In genomic region chr1:181247175-181247574, GRCm38 (mm10) we compare ENCODE assay signal across 11 mouse cellular contexts. TPM values are rescaled to one million over a fixed set of nuclear protein-coding genes. Genes with fewer than 3 reads are reported as not detected.
A peak's percentile ranks its signal among the peaks of the same experiment; 100 is the strongest.
DNase-seq lines count a peak whose midpoint lies in the region.
"Had no signal": no experiment of that assay in that cellular context is flagged by ENCODE, and none has a peak within 500 bp of the region (broad histone marks: within the 10 kb centered on the region; RNA-seq: fewer than 3 reads in every experiment).

No protein-coding gene starts in this region.

- WGBS in heart, embryonic 10.5 days, result 67% methylated on average over 3 of the region's 3 CpGs

- no peaks in the 10 kb centered on the region for H3K27me3 ChIP-seq in heart, embryonic 10.5 days (ENCODE audit: insufficient read depth, poor library complexity, severe bottlenecking)
- H3K27me3 ChIP-seq: embryonic facial prominence, embryonic 15.5 days; midbrain, embryonic 13.5 days had no signal

- peak overlapping the region; percentile 48 for H3K27ac ChIP-seq in heart, embryonic 10.5 days
- H3K27ac ChIP-seq: embryonic facial prominence, embryonic 15.5 days; midbrain, embryonic 13.5 days had no signal

- H3K36me3 ChIP-seq in heart, embryonic 10.5 days, result no peaks in the 10 kb centered on the region
- H3K36me3 ChIP-seq: embryonic facial prominence, embryonic 15.5 days; midbrain, embryonic 13.5 days had no signal

- H3K4me1 ChIP-seq in heart, embryonic 10.5 days, result peaks cover 19% of the 10 kb centered on the region
- H3K4me1 ChIP-seq: midbrain, embryonic 13.5 days had no signal

- H3K4me3 ChIP-seq in heart, embryonic 10.5 days, result no peak overlapping the region
- H3K4me3 ChIP-seq: embryonic facial prominence, embryonic 15.5 days; midbrain, embryonic 13.5 days had no signal

- H3K9me3 ChIP-seq in heart, embryonic 10.5 days, result no peaks in the 10 kb centered on the region
- H3K9me3 ChIP-seq: embryonic facial prominence, embryonic 15.5 days; midbrain, embryonic 13.5 days had no signal

- intact Hi-C loops in heart, postnatal 36 days (cut with DNase I), result no loop called here

- DNase-seq in heart, embryonic 10.5 days (ENCODE audit: low spot score), result peak; percentile 73
- DNase-seq in heart, postnatal 36 days, result no peak
- peak; percentile 35 for DNase-seq in MEL-GATA-1-ER (ENCODE audit: extremely low read depth, low read depth)
- DNase-seq in induced T-regulatory cell, adult 2 months (ENCODE audit: low read depth), result peak; percentile 77
- DNase-seq in monocyte, adult 2 months (ENCODE audit: low read depth in 1 of 2, low spot score in 2 of 2), result peak; percentile 53 to 76
- no peak for DNase-seq in gastrocnemius, postnatal 25 days
- DNase-seq in right cerebral cortex, adult 18-20 months, result no peak
- DNase-seq in thymus, postnatal 36 days, result no peak
- DNase-seq: kidney, adult 11 months had no signal

RNA-seq across cellular contexts. Expression of gene Wdr26, which starts 35.4 kb away (rescaled TPM):
- 24.4 and 26.3 TPM in 2 replicates for polyA plus RNA-seq in heart, embryonic 10.5 days (2016; fragmentation: Nextera tagmentation; extraction: Ambion mirVana)
- total RNA-seq in heart, postnatal 36 days (2021), result 100 to 1,000 TPM; 110 to 115 TPM
- 10 to 100 TPM; 93.9 to 99.4 TPM for total RNA-seq in gastrocnemius, postnatal 25 days (2021)

Comparison
In these comparisons a context has a peak if more than half of its experiments do, and no peak if none do; other contexts are left out.
1. DNase-seq: peak in heart, embryonic 10.5 days (single experiment), MEL-GATA-1-ER (single experiment), induced T-regulatory cell, adult 2 months (single experiment) and monocyte, adult 2 months (2 of 2); none in heart, postnatal 36 days (0 of 2), gastrocnemius, postnatal 25 days (single experiment), right cerebral cortex, adult 18-20 months (single experiment) and thymus, postnatal 36 days (0 of 2).